Mouse (Mus musculus) midbrain, embryonic 16.5 days (tissue): ENCODE results near the gene Plekhg6. TPM values are rescaled to one million over a fixed set of nuclear protein-coding genes. Genes with fewer than 3 reads are reported as not detected.
A peak's percentile ranks its signal among the peaks of the same experiment; 100 is the strongest.

ENCODE experiments used
- ATAC-seq: fragments of 200-750 bp; cut with Nextera tagmentation; 2 replicates; pipeline ENCODE4 v1.8.0; 2017; ENCODE audit warnings: moderate TSS enrichment
- H3K27ac ChIP-seq: fragments of 300-500 bp; sonication (generic); 2 replicates; pipeline ENCODE4 v1.5.1; 2014; ENCODE audit warnings: mild to moderate bottlenecking, low read length, mixed read lengths
- H3K27me3 ChIP-seq: fragments of 300-500 bp; sonication (generic); 2 replicates; pipeline ENCODE4 v1.6.1; 2014; ENCODE audit warnings: low read depth, low read length, mixed read lengths; ENCODE audit not compliant: control insufficient read depth, insufficient read depth
- H3K36me3 ChIP-seq: fragments of 300-500 bp; sonication (generic); 2 replicates; pipeline ENCODE4 v1.6.1; 2014; ENCODE audit warnings: mild to moderate bottlenecking, low read length, moderate library complexity, mixed read lengths; ENCODE audit not compliant: control insufficient read depth, insufficient read depth
- H3K4me1 ChIP-seq: fragments of 300-500 bp; sonication (generic); 2 replicates; pipeline ENCODE4 v1.6.1; 2014; ENCODE audit warnings: mild to moderate bottlenecking, low read length, mixed read lengths; ENCODE audit not compliant: control insufficient read depth, insufficient read depth
- H3K4me2 ChIP-seq: fragments of 300-500 bp; sonication (generic); 2 replicates; pipeline ENCODE4 v1.6.1; 2014; ENCODE audit warnings: mild to moderate bottlenecking, low read length, mixed read lengths
- H3K4me3 ChIP-seq: fragments of 300-500 bp; sonication (generic); 2 replicates; pipeline ENCODE4 v1.5.1; 2014; ENCODE audit warnings: low read depth, mild to moderate bottlenecking, low read length, moderate library complexity, mixed read lengths
- H3K9ac ChIP-seq: fragments of 300-500 bp; sonication (generic); 2 replicates; pipeline ENCODE4 v1.6.1; 2014; ENCODE audit warnings: low read depth, low read length, mixed read lengths
- H3K9me3 ChIP-seq: fragments of 300-500 bp; sonication (generic); replicated peaks from 2 replicates; pipeline ENCODE4 v1.6.1; 2014; ENCODE audit warnings: mild to moderate bottlenecking, low read length, mixed read lengths; ENCODE audit not compliant: control insufficient read depth, poor library complexity, severe bottlenecking
- WGBS: fragments of 180-500 bp; shearing (Covaris S2); extraction: QIAGEN DNeasy Blood & Tissue Kit; methylation state at CpG from one replicate; pipeline ENCODE4 v1.1.7; 2014; 5-methylcytosine and 5-hydroxymethylcytosine counted together
- polyA plus RNA-seq: library from polyadenylated mRNA; unstranded; fragments of >200 nt; fragmentation: Nextera tagmentation; extraction: Ambion mirVana; gene quantifications from 2 replicates; pipeline ENCODE4 v1.2.1, GENCODE M21; 2015

Gene Plekhg6
- polyA plus RNA-seq, 1 experiment from 2014 or later: 0.44 TPM

DNA sequence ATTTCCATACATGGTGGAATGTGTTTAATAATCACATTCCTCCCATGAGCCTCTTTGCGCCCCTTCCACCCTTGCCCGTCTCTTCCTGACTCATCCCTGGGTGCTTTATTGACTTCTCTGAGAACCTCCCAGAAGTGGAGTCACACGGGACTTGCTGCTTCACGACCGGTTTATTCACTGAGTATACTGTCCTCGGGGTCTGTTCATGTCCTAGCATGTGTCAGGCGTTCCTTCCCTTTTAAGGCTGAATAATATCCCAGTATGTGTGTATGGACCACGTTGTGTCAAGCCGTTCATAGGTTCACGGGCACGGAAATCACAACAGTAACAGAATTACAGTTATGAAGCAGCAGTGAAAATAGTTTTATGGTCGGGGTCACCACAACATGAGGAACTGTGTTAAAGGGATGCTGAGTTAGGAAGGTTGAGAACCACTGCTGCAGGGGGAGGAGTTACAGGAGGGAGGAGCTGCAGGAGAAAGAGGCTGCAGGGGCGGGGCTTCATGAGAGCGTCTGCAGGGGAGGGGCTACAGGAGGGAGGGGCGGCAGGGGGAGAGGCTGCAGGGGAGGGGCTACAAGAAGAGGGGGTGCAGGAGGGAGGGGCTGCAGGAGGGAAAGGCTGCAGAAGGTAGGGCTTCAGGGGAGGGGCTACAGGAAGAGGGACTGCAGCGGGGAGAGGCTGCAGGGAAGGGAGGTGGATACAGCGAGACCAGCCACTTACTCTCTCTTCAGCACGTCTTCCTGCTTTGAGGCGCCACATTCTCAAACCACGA lies 41.6 kb upstream of the Plekhg6 start:
- Histone ChIP-seq H3K9ac (no peak overlapping the region), H3K4me3 (no peak overlapping the region; the same call in 1 of the 2 replicates), H3K27me3 (no peaks in the 10 kb centered on the region), H3K4me1 (peaks cover 11% of the 10 kb centered on the region), H3K36me3 (no peaks in the 10 kb centered on the region), H3K9me3 (no peaks in the 10 kb centered on the region), H3K27ac (no peak overlapping the region), H3K4me2 (peak overlapping the region; percentile 47)
- ATAC-seq: no peak
- WGBS: 23% methylated on average over 20 of the region's 20 CpGs

DNA sequence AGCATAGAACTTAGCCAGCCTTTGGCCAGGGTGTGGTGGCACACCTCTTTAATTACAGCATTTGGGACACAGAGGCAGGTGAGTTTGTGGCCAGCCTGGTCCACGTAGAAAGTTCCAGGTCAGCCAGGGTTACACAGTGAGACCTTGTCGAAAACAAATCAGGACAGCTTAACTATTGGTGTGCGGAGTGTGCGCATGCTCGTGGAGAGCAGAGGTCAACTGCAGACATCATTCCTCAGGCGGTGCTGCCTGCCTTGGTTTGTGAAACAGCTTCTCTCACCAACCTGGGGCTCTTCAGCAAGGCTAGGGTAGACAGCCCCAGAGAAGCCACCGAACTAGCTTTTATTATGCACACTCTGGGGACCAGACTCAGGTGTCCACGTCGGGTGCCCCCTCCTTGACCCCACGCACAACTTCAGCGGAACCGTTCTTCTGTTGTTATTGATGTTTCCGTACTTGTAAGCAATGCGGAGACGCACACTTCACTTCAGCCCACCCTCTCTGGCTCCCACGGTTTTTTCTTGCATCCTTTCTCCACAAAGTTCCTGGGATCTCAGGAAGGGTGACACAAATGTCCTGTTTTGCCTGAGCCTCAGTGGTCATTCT lies 40.0 kb upstream of the Plekhg6 start:
- no peak overlapping the region for H3K4me2 ChIP-seq
- no peak for ATAC-seq
- H3K9me3 ChIP-seq: no peaks in the 10 kb centered on the region
- no peak overlapping the region for H3K4me3 ChIP-seq
- H3K27me3 ChIP-seq: no peaks in the 10 kb centered on the region
- no peak overlapping the region for H3K27ac ChIP-seq
- WGBS: 78% methylated on average over 16 of the region's 16 CpGs
- peaks cover 11% of the 10 kb centered on the region for H3K4me1 ChIP-seq
- H3K9ac ChIP-seq: no peak overlapping the region
- no peaks in the 10 kb centered on the region for H3K36me3 ChIP-seq

DNA sequence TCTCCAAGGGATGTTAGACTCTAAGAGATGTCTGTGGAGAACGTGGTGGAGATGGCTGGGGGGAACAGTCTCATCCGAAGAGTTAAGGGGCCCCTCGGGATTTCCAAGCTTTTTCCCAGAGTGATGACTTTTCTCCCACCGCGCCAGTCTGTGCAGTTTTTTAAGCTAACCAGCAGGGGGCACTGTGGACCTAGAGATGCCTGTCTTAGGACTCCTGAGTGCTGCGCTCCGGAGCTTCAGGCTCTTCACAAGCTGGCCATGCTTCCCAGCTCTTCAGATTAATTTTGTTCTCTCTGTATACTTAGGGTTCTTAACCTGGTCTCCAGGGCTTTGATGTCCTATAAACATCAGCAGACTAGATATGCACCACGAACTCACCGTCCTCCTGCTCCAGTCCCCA lies 38.2 kb upstream of the Plekhg6 start:
- Histone ChIP-seq H3K4me2 (no peak overlapping the region), H3K9ac (no peak overlapping the region), H3K27me3 (no peaks in the 10 kb centered on the region), H3K27ac (no peak overlapping the region), H3K4me3 (no peak overlapping the region), H3K9me3 (no peaks in the 10 kb centered on the region), H3K4me1 (peaks cover 11% of the 10 kb centered on the region), H3K36me3 (no peaks in the 10 kb centered on the region)
- peak; percentile 87 for ATAC-seq
- WGBS: 14% methylated on average over 9 of the region's 9 CpGs

DNA sequence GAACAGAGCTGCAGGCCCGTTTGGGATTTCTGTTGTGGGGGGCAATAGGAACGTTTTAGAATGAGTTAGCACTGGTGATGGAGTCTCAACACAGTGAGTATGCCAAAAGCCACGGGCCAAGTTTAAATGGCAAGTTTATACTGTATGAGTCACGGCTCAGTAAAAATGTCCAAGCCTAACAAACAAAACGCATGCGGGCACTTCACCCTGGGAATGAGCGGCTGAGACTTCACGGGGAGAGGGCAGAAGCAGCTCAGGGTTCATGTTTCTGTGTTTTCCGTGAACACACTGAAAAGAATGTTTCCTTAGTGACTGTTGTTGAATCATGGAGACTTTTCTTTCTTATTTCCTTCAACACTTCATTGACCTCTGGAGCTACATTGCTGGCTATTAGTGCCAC lies 32.7 kb upstream of the Plekhg6 start:
- WGBS: 84% methylated on average over 9 of the region's 9 CpGs
- ATAC-seq: no peak
- Histone ChIP-seq H3K4me2 (no peak overlapping the region), H3K27me3 (no peaks in the 10 kb centered on the region), H3K9me3 (0 out of 2 replicates have a peak, but pooled peaks cover 2% of the 10 kb centered on the region), H3K4me3 (no peak overlapping the region), H3K4me1 (no peaks in the 10 kb centered on the region), H3K9ac (no peak overlapping the region), H3K36me3 (no peaks in the 10 kb centered on the region), H3K27ac (no peak overlapping the region)

DNA sequence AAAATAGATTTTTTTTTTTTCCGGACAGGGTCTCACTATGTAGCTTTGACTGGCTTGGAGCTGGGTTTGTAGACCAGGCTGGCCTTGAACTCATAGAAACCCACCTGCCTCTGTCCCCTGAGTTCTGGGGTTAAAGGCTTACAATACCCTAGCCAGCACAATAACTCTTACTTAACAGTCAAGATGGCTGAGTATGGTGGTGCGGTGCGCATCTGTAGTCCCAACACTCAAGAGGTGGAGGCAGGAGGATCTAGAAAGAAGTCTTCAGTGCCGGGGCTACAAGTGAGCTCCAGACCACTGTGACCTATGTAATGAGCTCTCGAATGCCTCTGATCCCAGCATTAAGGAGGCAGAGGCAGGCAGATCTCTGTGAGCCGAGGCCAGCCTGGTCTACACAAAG lies 31.1 kb upstream of the Plekhg6 start:
- no peaks in the 10 kb centered on the region for H3K4me1 ChIP-seq

DNA sequence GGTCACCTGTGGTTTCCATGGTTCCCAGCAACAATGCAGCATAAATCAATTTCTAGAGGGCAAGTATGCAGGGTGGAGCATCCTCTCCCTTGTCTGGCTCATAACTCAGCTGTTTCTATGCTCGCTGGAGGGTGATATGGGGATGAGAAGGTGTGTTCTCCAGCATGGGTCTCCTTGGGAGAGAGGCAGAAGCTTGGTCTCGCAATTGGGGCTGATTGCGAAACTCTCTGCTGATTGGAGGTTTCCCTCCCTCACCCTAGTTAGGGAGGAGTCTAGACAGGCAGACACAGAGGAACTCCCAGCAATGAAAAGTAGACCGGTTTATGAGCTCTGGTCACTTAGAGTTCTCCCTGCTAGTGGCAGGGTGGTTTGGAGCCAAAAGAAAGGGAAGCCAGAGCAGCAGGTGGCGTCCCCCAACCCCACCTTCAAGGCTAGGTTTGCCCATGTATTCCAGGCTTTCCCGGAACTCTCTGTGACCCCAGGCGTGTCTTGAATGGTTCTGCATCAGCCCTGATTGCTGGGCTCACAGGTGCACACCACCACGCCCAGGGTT lies 30.5 kb upstream of the Plekhg6 start:
- Histone ChIP-seq H3K9me3 (0 out of 2 replicates have a peak, but pooled peaks cover 3% of the 10 kb centered on the region), H3K9ac (no peak overlapping the region), H3K4me2 (no peak overlapping the region), H3K4me1 (no peaks in the 10 kb centered on the region), H3K4me3 (no peak overlapping the region), H3K27ac (no peak overlapping the region), H3K27me3 (no peaks in the 10 kb centered on the region), H3K36me3 (no peaks in the 10 kb centered on the region)
- 72% methylated on average over 8 of the region's 8 CpGs for WGBS
- no peak for ATAC-seq

More for the DNA sequence above, 31.1 kb upstream of the Plekhg6 start:
- Histone ChIP-seq H3K9me3 (0 out of 2 replicates have a peak, but pooled peaks cover 3% of the 10 kb centered on the region), H3K27ac (no peak overlapping the region), H3K36me3 (no peaks in the 10 kb centered on the region), H3K27me3 (no peaks in the 10 kb centered on the region), H3K4me2 (no peak overlapping the region), H3K4me3 (no peak overlapping the region), H3K9ac (no peak overlapping the region)
- no peak for ATAC-seq
- WGBS: 94% methylated on average over 6 of the region's 6 CpGs

DNA sequence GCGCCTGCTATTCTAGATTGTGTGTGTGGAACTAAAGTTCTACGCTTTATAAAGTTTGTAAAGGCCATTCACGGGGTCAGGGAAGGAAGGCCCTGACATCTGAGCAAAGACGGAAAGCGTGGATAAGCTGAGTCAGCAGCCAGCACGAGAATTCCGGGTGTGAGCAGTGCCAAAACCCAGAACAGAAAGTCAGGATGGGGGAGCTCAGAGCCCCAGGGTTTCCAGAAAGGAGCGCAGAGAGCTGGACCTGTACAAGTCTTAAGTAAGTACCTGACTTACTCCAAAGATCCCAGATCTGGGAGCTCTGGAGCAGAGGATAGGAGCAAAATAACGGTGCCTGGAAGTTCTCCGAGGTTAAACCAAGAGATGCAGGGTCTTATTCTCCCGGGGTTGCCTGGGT lies 30.0 kb upstream of the Plekhg6 start:
- Histone ChIP-seq H3K4me1 (no peaks in the 10 kb centered on the region), H3K9me3 (0 out of 2 replicates have a peak, but pooled peaks cover 3% of the 10 kb centered on the region), H3K4me3 (no peak overlapping the region), H3K9ac (no peak overlapping the region), H3K27ac (no peak overlapping the region), H3K27me3 (no peaks in the 10 kb centered on the region), H3K36me3 (no peaks in the 10 kb centered on the region), H3K4me2 (no peak overlapping the region)
- WGBS: 71% methylated on average over 11 of the region's 11 CpGs
- no peak for ATAC-seq

DNA sequence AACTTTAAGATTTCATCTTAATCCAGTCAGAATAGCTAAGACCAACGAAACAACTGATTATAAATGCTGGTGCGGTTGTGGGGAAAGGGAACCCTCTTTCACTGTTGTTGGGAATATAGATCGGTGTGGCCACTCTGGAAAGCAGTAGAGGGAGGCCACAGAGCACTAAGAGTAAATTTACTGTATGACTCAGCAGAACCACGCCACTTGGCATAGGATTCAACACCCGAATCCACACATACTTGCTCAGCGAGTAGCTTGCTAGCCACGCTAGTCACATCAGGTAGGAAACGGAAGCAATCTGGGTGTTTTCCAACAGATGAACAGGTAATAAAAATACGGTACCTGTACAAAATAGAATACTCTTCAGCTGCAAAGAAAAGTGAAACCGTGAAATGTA lies 27.1 kb upstream of the Plekhg6 start:
- Histone ChIP-seq H3K4me3 (no peak overlapping the region), H3K9ac (no peak overlapping the region), H3K36me3 (no peaks in the 10 kb centered on the region), H3K4me1 (no peaks in the 10 kb centered on the region), H3K27me3 (no peaks in the 10 kb centered on the region), H3K4me2 (no peak overlapping the region), H3K27ac (no peak overlapping the region), H3K9me3 (0 out of 2 replicates have a peak, but pooled peaks cover 3% of the 10 kb centered on the region)
- WGBS: 95% methylated on average over 10 of the region's 10 CpGs
- ATAC-seq: no peak

DNA sequence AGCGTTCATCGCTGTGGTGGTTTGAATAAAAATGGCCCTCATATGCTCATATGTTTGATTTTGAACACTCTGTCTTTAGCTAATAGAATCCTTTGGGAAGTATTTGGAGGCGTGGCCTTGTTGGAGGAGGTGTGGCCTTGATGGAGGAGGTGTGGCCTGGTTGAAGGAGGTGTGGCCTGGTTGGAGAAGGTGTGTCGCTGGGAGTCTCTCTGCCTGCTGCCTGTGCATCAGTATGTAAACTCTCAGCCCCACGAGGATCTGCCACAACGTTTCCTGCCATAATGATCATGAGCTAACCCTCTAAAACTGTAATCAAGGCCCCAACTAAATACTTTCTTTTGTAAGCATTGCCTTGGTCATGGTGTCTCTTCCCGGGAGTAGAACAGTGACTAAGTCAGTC lies 26.6 kb upstream of the Plekhg6 start:
- no peak for ATAC-seq
- Histone ChIP-seq H3K4me3 (no peak overlapping the region), H3K27ac (no peak overlapping the region), H3K27me3 (no peaks in the 10 kb centered on the region), H3K4me1 (no peaks in the 10 kb centered on the region), H3K4me2 (no peak overlapping the region), H3K9me3 (0 out of 2 replicates have a peak, but pooled peaks cover 3% of the 10 kb centered on the region), H3K9ac (no peak overlapping the region), H3K36me3 (no peaks in the 10 kb centered on the region)
- 80% methylated on average over 7 of the region's 7 CpGs for WGBS
